Mouse (Mus musculus): Measurements from ENCODE around the gene Grap2.

The Grap2 gene

GRCm38 (mm10) chr15:80636757-80637372 is 64.5 kb downstream of the Grap2 start:
- DNase-seq (ENCODE audit: low spot score) = no peak

GRCm38 (mm10) chr15:80639071-80639702 is 66.8 kb downstream of the Grap2 start:
- DNase-seq (ENCODE audit: low spot score) = no peak

- DNase-seq (ENCODE audit: low spot score) = no peak
Observed at GRCm38 (mm10) chr15:80639874-80640273, 67.5 kb downstream of the Grap2 start.

GRCm38 (mm10) chr15:80641702-80642435 is 69.5 kb downstream of the Grap2 start:
- no peak for DNase-seq (ENCODE audit: low spot score)

- DNase-seq (ENCODE audit: low spot score) = no peak
Observed at GRCm38 (mm10) chr15:80645006-80645797, 72.8 kb downstream of the Grap2 start.

GRCm38 (mm10) chr15:80648977-80649606 is 76.7 kb downstream of the Grap2 start:
- no peak for DNase-seq (ENCODE audit: low spot score)

GRCm38 (mm10) chr15:80650412-80650811 is 78.0 kb downstream of the Grap2 start:
- DNase-seq (ENCODE audit: low spot score) = no peak

- DNase-seq (ENCODE audit: low spot score) = no peak
Observed at GRCm38 (mm10) chr15:80653865-80654264, 81.5 kb downstream of the Grap2 start.

GRCm38 (mm10) chr15:80658815-80659471 is 86.5 kb downstream of the Grap2 start:
- no peak for DNase-seq (ENCODE audit: low spot score)

- DNase-seq (ENCODE audit: low spot score) = no peak
Observed at GRCm38 (mm10) chr15:80660963-80661362, 88.6 kb downstream of the Grap2 start.

GRCm38 (mm10) chr15:80664444-80664843 is 92.0 kb downstream of the Grap2 start:
- no peak for DNase-seq (ENCODE audit: low spot score)

- DNase-seq (ENCODE audit: low spot score) = peak; percentile 35
Observed at GRCm38 (mm10) chr15:80671295-80672252, 99.2 kb downstream of the Grap2 start, which contains the start of gene Fam83f. Gene Fam83f (plus strand): TSS chr15:80671847.

GRCm38 (mm10) chr15:80672810-80673209 is 100.4 kb downstream of the Grap2 start:
- DNase-seq (ENCODE audit: low spot score) = no peak

- DNase-seq (ENCODE audit: low spot score) = peak; percentile 23
Observed at GRCm38 (mm10) chr15:80673337-80674095, 101.1 kb downstream of the Grap2 start.

- DNase-seq (ENCODE audit: low spot score) = no peak
Observed at GRCm38 (mm10) chr15:80674700-80675099, 102.3 kb downstream of the Grap2 start.

GRCm38 (mm10) chr15:80679515-80680215 is 107.3 kb downstream of the Grap2 start:
- DNase-seq (ENCODE audit: low spot score) = no peak

GRCm38 (mm10) chr15:80680347-80681030 is 108.1 kb downstream of the Grap2 start:
- peak; percentile 29 for DNase-seq (ENCODE audit: low spot score)

- DNase-seq (ENCODE audit: low spot score) = no peak
Observed at GRCm38 (mm10) chr15:80681466-80681881, 109.1 kb downstream of the Grap2 start.
